Mouse (Mus musculus) hindbrain, embryonic 11.5 days (tissue): ENCODE data around the gene Vamp9. TPM values are rescaled to one million over a fixed set of nuclear protein-coding genes. Genes with fewer than 3 reads are reported as not detected.

Source experiments
- ATAC-seq: fragments of 200-750 bp; cut with Nextera tagmentation; 2 replicates; pipeline ENCODE4 v1.8.0; 2017; ENCODE audit warnings: mild to moderate bottlenecking, moderate TSS enrichment, moderate library complexity; ENCODE audit not compliant: low FRiP score
- DNase-seq: peaks from one replicate; pipeline ENCODE4 v3.0.0-alpha.2; 2015; ENCODE audit warnings: low spot score
- H3K27ac ChIP-seq: fragments of 300-500 bp; sonication (generic); 2 replicates; pipeline ENCODE4 v1.5.1; 2014; ENCODE audit warnings: mild to moderate bottlenecking, low read depth, low read length
- H3K27me3 ChIP-seq: fragments of 300-500 bp; sonication (generic); 2 replicates; pipeline ENCODE4 v1.6.1; 2014; ENCODE audit warnings: mild to moderate bottlenecking, low read length, moderate library complexity, mixed read lengths; ENCODE audit not compliant: control insufficient read depth, insufficient read depth
- H3K36me3 ChIP-seq: fragments of 300-500 bp; sonication (generic); 2 replicates; pipeline ENCODE4 v1.6.1; 2014; ENCODE audit warnings: mild to moderate bottlenecking, low read length, moderate library complexity, mixed read lengths; ENCODE audit not compliant: control insufficient read depth, insufficient read depth
- H3K4me1 ChIP-seq: fragments of 300-500 bp; sonication (generic); replicated peaks from 2 replicates; pipeline ENCODE4 v1.6.1; 2014; ENCODE audit warnings: low read length, mixed read lengths; ENCODE audit not compliant: control insufficient read depth, insufficient read depth
- H3K4me2 ChIP-seq: fragments of 300-500 bp; sonication (generic); replicated peaks from 2 replicates; pipeline ENCODE4 v1.6.1; 2014; ENCODE audit warnings: mild to moderate bottlenecking, low read depth, low read length
- H3K4me3 ChIP-seq: fragments of 300-500 bp; sonication (generic); 2 replicates; pipeline ENCODE4 v1.5.1; 2014; ENCODE audit warnings: low read depth, low read length
- H3K9ac ChIP-seq: fragments of 300-500 bp; sonication (generic); 2 replicates; pipeline ENCODE4 v1.6.1; 2014; ENCODE audit warnings: low read depth, low read length
- H3K9me3 ChIP-seq: fragments of 300-500 bp; sonication (generic); 2 replicates; pipeline ENCODE4 v1.6.1; 2016; ENCODE audit warnings: low read length; ENCODE audit not compliant: control insufficient read depth
- WGBS: fragments of 180-500 bp; shearing (Covaris S2); extraction: QIAGEN DNeasy Blood & Tissue Kit; methylation state at CpG from one replicate; pipeline ENCODE4 v1.1.7; 2014; 5-methylcytosine and 5-hydroxymethylcytosine counted together
- polyA plus RNA-seq: library from polyadenylated mRNA; unstranded; fragments of >200 nt; fragmentation: Nextera tagmentation; extraction: Ambion mirVana; gene quantifications from 2 replicates; pipeline ENCODE4 v1.2.1, GENCODE M21; 2014

The Vamp9 gene
- polyA plus RNA-seq, 1 experiment from 2014 or later, result 0.60 TPM

GRCm38 (mm10) chr5:99994166-99994565 lies 88.1 kb downstream of the Vamp9 start:
- H3K4me3 ChIP-seq, result no peak overlapping the region
- no peak overlapping the region for H3K27ac ChIP-seq
- H3K9me3 ChIP-seq, result no peaks in the 10 kb centered on the region
- DNase-seq (no peak), ATAC-seq (no peak)
- no peaks in the 10 kb centered on the region for H3K4me1 ChIP-seq
- no peaks in the 10 kb centered on the region for H3K36me3 ChIP-seq
- H3K27me3 ChIP-seq, result no peaks in the 10 kb centered on the region
- no peak overlapping the region for H3K4me2 ChIP-seq
- 84% methylated on average over 3 of the region's 3 CpGs for WGBS
- no peak overlapping the region for H3K9ac ChIP-seq

- WGBS, result 93% methylated on average over 3 of the region's 3 CpGs
- H3K4me3 ChIP-seq, result no peak overlapping the region
- no peaks in the 10 kb centered on the region for H3K36me3 ChIP-seq
- H3K4me1 ChIP-seq, result no peaks in the 10 kb centered on the region
- no peak overlapping the region for H3K4me2 ChIP-seq
- H3K27ac ChIP-seq, result no peak overlapping the region
- H3K9me3 ChIP-seq, result no peaks in the 10 kb centered on the region
- no peak overlapping the region for H3K9ac ChIP-seq
- no peak for DNase-seq
- no peak for ATAC-seq
- H3K27me3 ChIP-seq, result no peaks in the 10 kb centered on the region
Measured at GRCm38 (mm10) chr5:99994680-99995079, 88.6 kb downstream of the Vamp9 start.

- Histone ChIP-seq H3K4me2 (no peak overlapping the region), H3K27me3 (no peaks in the 10 kb centered on the region), H3K9me3 (no peaks in the 10 kb centered on the region), H3K36me3 (no peaks in the 10 kb centered on the region), H3K4me3 (no peak overlapping the region), H3K4me1 (no peaks in the 10 kb centered on the region), H3K27ac (no peak overlapping the region), H3K9ac (no peak overlapping the region)
- ATAC-seq, result no peak
- DNase-seq, result peak; percentile 1
- whole genome bisulfite sequencing, result 86% methylated on average over 7 of the region's 7 CpGs
Measured at GRCm38 (mm10) chr5:100000048-100000447, 94.0 kb downstream of the Vamp9 start.

- Histone ChIP-seq H3K27me3 (no peaks in the 10 kb centered on the region), H3K27ac (no peak overlapping the region), H3K4me1 (no peaks in the 10 kb centered on the region), H3K4me3 (no peak overlapping the region), H3K9ac (no peak overlapping the region), H3K36me3 (no peaks in the 10 kb centered on the region), H3K9me3 (no peaks in the 10 kb centered on the region), H3K4me2 (no peak overlapping the region)
- no peak for DNase-seq
- ATAC-seq, result no peak
- WGBS, result 43% methylated on average over 6 of the region's 8 CpGs
Measured at GRCm38 (mm10) chr5:100000500-100000899, 94.4 kb downstream of the Vamp9 start.

Other genes starting within 250 kb of the Vamp9 start
- gene Rasgef1b, start 177.2 kb upstream of the Vamp9 start, polyA plus RNA-seq, result 14.1 and 14.3 TPM in 2 replicates
- gene Hnrnpd, start 72.7 kb downstream of the Vamp9 start, polyA plus RNA-seq, result 253 and 281 TPM in 2 replicates
- gene 4930524J08Rik, start 72.8 kb downstream of the Vamp9 start, polyA plus RNA-seq, result 2.7 and 3.6 TPM in 2 replicates
- gene Hnrnpdl, start 133.4 kb downstream of the Vamp9 start, polyA plus RNA-seq, result 268 and 286 TPM in 2 replicates
- gene Enoph1, start 133.7 kb downstream of the Vamp9 start, polyA plus RNA-seq, result 47.6 and 48.8 TPM in 2 replicates